Mouse (Mus musculus) monocyte, adult 5-6 weeks (primary cell): ENCODE data around the gene Dolpp1. TPM values are rescaled to one million over a fixed set of nuclear protein-coding genes. Genes with fewer than 3 reads are reported as not detected.

ENCODE experiments used
- ATAC-seq: fragments of 153-309, 156-312 bp; replicated peaks from 2 replicates; pipeline ENCODE4 v1.8.0; 2017; ENCODE audit warnings: mild to moderate bottlenecking; ENCODE audit not compliant: low TSS enrichment, insufficient number of reproducible peaks, severe bottlenecking, poor library complexity, low FRiP score
- total RNA-seq: library from RNA; stranded (forward); fragments of 200-1000, 200-491, 200-594 nt; gene quantifications from 3 replicates; pipeline ENCODE4 v1.2.3, GENCODE M21; 2017

Dolpp1 gene
- 11.3 to 25.4 TPM (median 19.3 TPM) in 3 replicates for total RNA-seq

- peak; percentile 97 for ATAC-seq
These were observed at the start of gene Dolpp1 for GRCm38 (mm10) chr2:30392114-30392576. Dolpp1 (plus strand) TSS chr2:30392254.

- no peak for ATAC-seq
These were observed 49.5 kb upstream of the Dolpp1 start for GRCm38 (mm10) chr2:30342544-30342943.

DNA sequence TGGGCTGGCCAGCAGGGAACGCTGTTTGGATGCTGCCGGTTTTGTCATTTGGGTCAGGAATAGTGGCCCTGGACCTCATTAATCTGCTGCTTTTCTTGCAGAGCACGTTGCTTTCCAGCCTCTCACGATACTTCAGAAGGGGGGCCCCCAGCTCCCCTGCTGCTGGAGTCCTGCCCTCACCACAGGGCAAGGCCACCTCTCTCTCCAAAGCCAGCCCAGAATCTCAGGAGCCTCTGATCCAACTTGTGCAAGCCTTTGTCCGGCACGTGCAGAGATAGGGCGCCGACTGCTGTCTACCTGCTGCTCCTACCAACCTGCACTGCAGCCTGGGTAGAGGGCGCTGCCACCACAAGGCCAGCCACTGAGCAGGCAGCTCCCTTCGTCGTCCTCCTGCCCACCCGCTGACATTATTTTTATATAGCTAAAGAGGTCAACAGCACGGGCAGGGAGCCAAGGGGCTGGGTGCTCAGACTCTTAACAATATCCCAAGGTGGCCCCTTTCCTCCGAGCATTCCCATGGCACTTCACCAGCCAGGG lies 48.4 kb upstream of the Dolpp1 start:
- no peak for ATAC-seq

- no peak for ATAC-seq
These were observed 45.9 kb upstream of the Dolpp1 start for GRCm38 (mm10) chr2:30345971-30346676.

- no peak for ATAC-seq
These were observed 42.9 kb upstream of the Dolpp1 start for GRCm38 (mm10) chr2:30349196-30349595.

GRCm38 (mm10) chr2:30351149-30351548 lies 40.9 kb upstream of the Dolpp1 start:
- ATAC-seq: no peak

- ATAC-seq: no peak
These were observed 36.2 kb upstream of the Dolpp1 start for GRCm38 (mm10) chr2:30355861-30356260.

DNA sequence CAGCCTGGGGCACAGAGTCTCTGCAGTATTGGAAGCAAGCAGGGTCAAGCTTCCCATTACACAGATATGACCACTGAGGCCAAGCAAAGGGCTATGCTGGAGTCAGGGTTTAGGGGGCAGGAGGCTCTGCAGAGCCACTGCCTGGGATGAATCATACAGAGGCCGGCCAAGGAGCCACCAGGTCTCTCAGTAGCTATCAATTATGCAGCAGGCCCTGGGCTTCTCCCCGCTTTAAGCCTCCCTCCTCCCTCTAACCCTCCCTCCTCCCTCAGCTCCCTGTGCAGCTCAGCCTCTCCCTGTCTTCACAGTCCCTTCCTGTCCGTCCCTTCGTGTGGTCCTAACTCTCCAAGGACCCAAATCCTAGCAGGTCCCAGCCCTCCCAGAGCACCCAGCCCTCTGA lies 35.8 kb upstream of the Dolpp1 start:
- ATAC-seq: no peak

- ATAC-seq: no peak
These were observed 35.1 kb upstream of the Dolpp1 start for GRCm38 (mm10) chr2:30356906-30357305.

DNA sequence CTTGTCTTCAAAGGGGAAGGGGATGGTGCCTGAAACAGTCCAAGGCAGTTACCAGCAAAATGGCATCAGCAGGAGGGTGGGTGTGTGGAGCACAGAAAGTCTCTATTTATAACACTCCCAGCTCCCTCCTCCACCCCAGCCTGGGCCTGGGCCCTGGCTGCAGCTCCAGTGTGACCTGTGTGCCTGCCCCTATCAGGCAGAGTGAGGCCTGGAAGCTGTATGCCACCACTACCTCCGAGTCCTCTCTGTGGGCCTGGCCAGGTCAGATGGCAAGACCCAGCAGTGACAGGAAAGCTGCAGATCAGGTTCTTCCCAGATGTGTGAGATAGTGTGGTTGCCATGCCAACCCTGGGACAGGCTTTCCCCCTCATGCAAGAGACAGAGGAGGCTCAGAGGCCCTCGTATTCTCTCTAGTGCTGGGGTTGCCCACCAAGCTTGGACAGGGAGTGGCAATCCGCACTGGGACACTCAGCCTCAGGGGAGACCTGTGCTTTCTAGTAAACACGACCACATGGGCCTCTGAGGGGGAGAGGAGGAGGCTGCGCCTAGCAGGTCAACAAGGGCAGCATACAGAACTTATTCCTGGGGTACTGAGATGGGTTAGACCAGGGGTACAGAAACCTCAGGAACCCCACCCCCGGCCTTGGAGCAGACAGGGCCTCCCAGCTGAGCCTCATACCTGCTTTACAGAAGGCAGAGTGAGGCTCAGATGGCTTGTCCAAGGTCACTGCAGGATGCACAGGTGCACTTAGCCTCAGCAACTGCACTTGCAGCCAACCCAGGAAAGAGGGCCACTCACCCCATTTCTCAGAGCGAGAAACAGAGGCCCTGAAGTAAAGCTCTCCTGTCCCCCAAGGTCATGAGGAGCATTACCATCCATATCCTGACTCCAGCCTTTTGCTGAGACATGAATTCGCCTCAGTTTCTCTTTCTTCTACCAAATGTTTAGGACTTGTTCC lies 34.2 kb upstream of the Dolpp1 start:
- no peak for ATAC-seq

DNA sequence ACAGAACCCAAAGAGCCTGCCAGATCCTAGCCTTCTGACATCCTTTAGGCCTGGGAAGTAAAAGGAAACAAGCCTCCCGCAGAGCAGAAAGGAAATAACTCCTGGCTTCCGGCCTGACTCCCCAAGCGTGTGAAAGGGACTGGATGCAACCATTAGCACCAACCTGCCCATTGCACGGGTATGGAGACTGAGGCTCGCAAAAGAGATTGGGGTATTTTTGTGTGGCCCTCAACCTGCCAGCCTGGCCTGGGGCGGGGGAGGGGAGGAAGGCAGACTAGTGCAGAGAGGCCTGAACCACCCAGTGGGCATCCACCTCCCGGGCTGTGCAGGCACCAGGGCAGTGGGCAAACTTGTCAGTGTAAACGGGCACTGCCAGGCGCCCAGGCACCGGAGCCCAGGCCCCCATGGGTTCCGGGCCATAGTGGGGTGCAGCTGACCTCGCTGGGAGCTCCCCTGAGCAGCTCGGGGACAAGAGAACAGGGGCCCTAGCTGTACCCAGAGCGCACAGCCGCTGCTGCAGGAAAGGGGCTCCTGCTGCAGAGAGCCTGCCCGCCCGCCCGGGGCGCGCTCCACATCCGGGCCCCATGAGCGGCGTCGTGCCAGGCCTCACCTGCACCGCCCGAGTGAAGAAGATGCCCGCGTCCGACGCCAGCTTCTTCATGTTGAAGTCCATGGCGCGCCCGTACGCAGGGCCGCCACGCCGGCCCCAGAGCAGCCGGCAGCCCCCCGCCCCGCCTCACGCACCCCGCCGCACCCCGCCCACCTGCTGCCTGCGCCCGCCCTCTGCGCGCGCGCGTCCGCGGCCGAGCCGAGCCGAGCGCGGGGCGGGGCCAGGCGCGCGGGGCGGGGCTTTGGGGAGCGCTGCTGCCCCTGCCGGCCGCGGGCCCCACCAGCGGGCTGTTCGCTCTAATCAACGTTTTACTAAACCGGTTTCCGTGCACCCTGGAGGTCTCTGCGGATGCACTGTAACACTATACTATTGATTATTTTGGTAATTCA lies 33.2 kb upstream of the Dolpp1 start, which contains the start of gene Sh3glb2:
TSS of gene Sh3glb2 (minus strand) at position 805 of the 999 bp plus-strand sequence.
- ATAC-seq: no peak

DNA sequence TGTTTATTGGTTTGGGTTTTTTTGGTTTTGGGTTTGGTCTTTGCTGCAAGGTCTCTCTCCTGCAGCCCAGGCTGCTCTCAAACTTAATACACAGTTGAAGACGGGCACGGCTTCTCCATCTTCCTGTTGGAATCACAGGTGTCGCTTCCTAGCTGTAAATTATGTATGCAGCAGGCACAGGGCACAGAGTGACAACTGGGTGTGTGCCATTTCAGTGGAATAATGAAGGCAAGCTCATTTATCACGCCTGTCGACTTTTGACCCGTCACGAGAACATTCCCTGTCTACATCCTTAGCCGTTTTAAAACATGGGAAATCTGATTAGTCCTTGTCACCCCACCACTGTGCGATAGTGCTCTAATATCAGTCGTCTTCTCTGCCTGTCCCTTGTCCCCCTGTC lies 31.4 kb upstream of the Dolpp1 start:
- no peak for ATAC-seq

DNA sequence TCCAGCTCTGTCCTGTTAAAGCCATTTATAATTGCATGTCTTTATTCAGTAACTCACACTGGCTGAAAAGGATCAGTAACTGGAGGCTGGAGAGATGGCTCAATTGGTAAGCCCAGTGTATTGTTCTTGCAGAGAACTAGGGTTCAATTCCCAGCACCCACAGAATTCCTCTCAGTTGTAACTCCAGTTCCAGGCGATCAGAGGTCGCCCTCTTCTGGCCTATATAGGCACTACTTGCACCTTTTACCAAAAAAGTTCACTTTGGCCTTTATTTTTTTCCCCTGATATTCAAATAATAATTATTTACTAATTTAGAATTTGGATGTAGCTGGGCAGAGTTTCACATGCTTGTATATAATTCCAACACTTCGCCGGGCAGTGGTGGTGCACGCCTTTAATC lies 29.2 kb upstream of the Dolpp1 start:
- ATAC-seq: no peak

DNA sequence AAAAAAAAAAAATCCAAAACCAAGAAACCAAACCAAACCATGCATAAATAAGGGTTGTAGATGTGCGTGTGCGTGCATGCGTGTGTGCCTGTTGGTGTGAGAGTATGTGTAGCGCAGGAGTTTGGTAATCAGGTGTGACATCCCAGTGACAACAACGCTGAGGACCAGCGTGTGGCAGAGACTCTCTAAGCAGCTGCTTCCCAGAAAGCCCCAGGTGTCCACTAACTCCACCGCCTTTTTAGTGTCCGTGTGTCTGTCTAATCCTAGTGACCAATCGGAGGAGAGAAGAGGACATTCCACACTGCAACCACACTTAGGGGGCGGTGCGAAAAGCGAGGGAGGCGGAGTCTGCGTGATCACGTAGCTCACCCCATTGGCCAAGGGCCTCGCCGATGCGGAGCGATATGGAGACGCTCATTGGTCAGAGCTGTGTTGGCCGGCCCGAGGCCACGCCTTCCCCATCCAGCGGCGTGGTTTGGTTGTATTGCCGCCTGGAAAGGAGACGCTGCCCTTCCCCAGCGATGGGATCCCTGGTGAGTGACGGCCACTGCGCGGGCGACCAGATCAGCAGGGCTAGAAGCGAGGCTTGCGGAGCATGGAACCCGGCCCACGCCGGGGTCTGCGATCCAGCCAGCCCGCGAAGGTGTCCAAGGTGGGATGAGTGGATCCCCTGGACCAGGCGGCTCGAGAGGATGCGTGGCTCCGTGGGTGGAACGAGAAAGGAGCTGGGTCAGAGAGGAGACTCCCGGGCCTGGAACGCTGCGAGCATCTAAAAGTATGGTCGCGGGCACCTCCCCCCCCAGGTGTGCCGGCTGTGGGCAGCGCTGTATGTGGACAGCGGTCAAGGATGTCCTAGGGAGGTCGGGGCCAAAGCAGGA lies 28.0 kb upstream of the Dolpp1 start, which contains the start of gene Miga2:
TSS of gene Miga2 (plus strand) at position 461 of the 878 bp plus-strand sequence.
- ATAC-seq: peak; percentile 99

GRCm38 (mm10) chr2:30365281-30366069 lies 26.6 kb upstream of the Dolpp1 start:
- ATAC-seq: no peak

DNA sequence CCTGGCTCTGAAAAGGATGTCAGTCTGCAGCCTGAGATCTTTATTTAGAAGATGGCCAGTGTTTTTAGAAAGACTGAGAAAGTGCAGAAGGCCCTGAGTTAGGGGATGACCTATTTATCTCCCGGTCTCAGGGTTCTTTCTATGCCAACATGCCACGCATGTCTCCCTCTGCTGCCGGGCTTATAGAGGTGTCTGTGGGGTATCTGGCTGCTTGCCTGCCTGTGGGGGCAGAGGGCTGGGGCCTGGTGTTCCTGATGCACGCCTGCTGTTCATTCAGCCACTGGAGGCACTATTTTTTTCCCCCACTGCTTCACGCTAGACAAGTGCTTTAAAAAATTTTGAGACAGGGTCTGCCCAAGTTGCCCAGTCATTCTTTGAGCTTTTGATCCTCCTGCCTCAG lies 25.9 kb upstream of the Dolpp1 start:
- no peak for ATAC-seq

DNA sequence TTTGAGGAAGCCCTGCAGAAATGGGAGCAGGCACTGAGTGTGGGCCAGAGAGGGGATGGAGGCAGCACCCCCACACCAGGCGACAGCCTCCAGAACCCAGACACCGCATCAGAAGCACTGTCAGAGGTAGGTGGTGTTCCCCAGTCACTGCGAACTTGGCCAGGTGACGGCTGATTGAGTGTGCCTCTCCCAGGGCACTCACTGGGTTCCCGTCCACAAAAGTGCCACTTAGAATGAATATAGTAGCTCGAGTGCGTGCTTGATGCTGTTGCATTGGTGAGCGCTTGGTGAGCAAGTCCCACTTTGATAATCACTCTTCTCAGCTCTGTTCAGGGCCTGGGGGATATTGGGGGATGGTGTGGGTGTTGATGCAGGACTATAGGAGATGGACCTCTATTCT lies 20.5 kb upstream of the Dolpp1 start:
- no peak for ATAC-seq
